Mouse (Mus musculus) forebrain, embryonic 16.5 days (tissue): ENCODE measurements around the gene Arl8a. TPM values are rescaled to one million over a fixed set of nuclear protein-coding genes. Genes with fewer than 3 reads are reported as not detected.

ENCODE experiments used
- ATAC-seq: fragments of 200-750 bp; cut with Nextera tagmentation; 2 replicates; pipeline ENCODE4 v1.8.0; 2017; ENCODE audit warnings: mild to moderate bottlenecking, moderate library complexity
- H3K27ac ChIP-seq: fragments of 300-500 bp; sonication (generic); 2 replicates; pipeline ENCODE4 v1.5.1; 2014; ENCODE audit warnings: low read length, control low read depth
- H3K27me3 ChIP-seq: fragments of 300-500 bp; sonication (generic); replicated peaks from 2 replicates; pipeline ENCODE4 v1.6.1; 2014; ENCODE audit warnings: low read length; ENCODE audit not compliant: control insufficient read depth, insufficient read depth
- H3K36me3 ChIP-seq: fragments of 300-500 bp; sonication (generic); 2 replicates; pipeline ENCODE4 v1.6.1; 2014; ENCODE audit not compliant: control insufficient read depth, insufficient read depth
- H3K4me1 ChIP-seq: fragments of 300-500 bp; sonication (generic); replicated peaks from 2 replicates; pipeline ENCODE4 v1.6.1; 2014; ENCODE audit warnings: low read length; ENCODE audit not compliant: control insufficient read depth, insufficient read depth
- H3K4me2 ChIP-seq: fragments of 300-500 bp; sonication (generic); 2 replicates; pipeline ENCODE4 v1.6.1; 2014; ENCODE audit warnings: mild to moderate bottlenecking, low read length, control low read depth
- H3K4me3 ChIP-seq: fragments of 300-500 bp; sonication (generic); replicated peaks from 2 replicates; pipeline ENCODE4 v1.5.1; 2014; ENCODE audit warnings: mild to moderate bottlenecking, low read length, control low read depth
- H3K9ac ChIP-seq: fragments of 300-500 bp; sonication (generic); replicated peaks from 2 replicates; pipeline ENCODE4 v1.6.1; 2014; ENCODE audit warnings: low read depth, low read length, control low read depth
- H3K9me3 ChIP-seq: fragments of 300-500 bp; sonication (generic); 2 replicates; pipeline ENCODE4 v1.6.1; 2016; ENCODE audit warnings: low read length; ENCODE audit not compliant: control insufficient read depth
- WGBS: fragments of 180-500 bp; shearing (Covaris S2); extraction: QIAGEN DNeasy Blood & Tissue Kit; methylation state at CpG from one replicate; pipeline ENCODE4 v1.1.7; 2014; 5-methylcytosine and 5-hydroxymethylcytosine counted together
- polyA plus RNA-seq: library from polyadenylated mRNA; unstranded; fragments of >200 nt; fragmentation: Nextera tagmentation; extraction: Ambion mirVana; gene quantifications from 2 replicates; pipeline ENCODE4 v1.2.1, GENCODE M21; 2015

The Arl8a gene
- polyA plus RNA-seq, 1 experiment from 2014 or later, result 336 TPM

- no peak overlapping the region for H3K4me3 ChIP-seq
- no peaks in the 10 kb centered on the region for H3K27me3 ChIP-seq
- WGBS, result 69% methylated on average over 8 of the region's 8 CpGs
- H3K27ac ChIP-seq, result no peak overlapping the region
- no peaks in the 10 kb centered on the region for H3K9me3 ChIP-seq
- H3K4me1 ChIP-seq, result no peaks in the 10 kb centered on the region
- no peaks in the 10 kb centered on the region for H3K36me3 ChIP-seq
- no peak overlapping the region for H3K4me2 ChIP-seq
- no peak overlapping the region for H3K9ac ChIP-seq
- ATAC-seq, result no peak
Measured at GRCm38 (mm10) chr1:135131560-135131959, 15.1 kb upstream of the Arl8a start.

- Histone ChIP-seq H3K4me3 (no peak within 1 kb of the TSS), H3K9me3 (no peaks in the 10 kb centered on the region), H3K4me1 (no peaks in the 10 kb centered on the region), H3K36me3 (no peaks in the 10 kb centered on the region), H3K4me2 (no peak within 1 kb of the TSS), H3K27me3 (no peaks in the 10 kb centered on the region), H3K9ac (no peak within 1 kb of the TSS), H3K27ac (no peak within 1 kb of the TSS)
- WGBS, result 35% methylated on average over 10 of the region's 10 CpGs
- ATAC-seq, result no peak
Measured at GRCm38 (mm10) chr1:135132473-135132872, 14.2 kb upstream of the Arl8a start, which contains the start of gene Ptpn7. Gene Ptpn7, plus strand, starts transcription at chr1:135132700.

GRCm38 (mm10) chr1:135132893-135133369 is 13.7 kb upstream of the Arl8a start:
- no peaks in the 10 kb centered on the region for H3K36me3 ChIP-seq
- no peak overlapping the region for H3K9ac ChIP-seq
- 84% methylated on average over 9 of the region's 9 CpGs for WGBS
- no peak overlapping the region for H3K4me2 ChIP-seq
- H3K27ac ChIP-seq, result no peak overlapping the region
- no peak overlapping the region for H3K4me3 ChIP-seq
- H3K4me1 ChIP-seq, result no peaks in the 10 kb centered on the region
- H3K9me3 ChIP-seq, result no peaks in the 10 kb centered on the region
- ATAC-seq, result no peak
- no peaks in the 10 kb centered on the region for H3K27me3 ChIP-seq

- no peak for ATAC-seq
- H3K4me3 ChIP-seq, result no peak overlapping the region
- WGBS, result 82% methylated on average over 10 of the region's 10 CpGs
Measured at GRCm38 (mm10) chr1:135133678-135134435, 12.8 kb upstream of the Arl8a start.

GRCm38 (mm10) chr1:135135111-135135787 is 11.4 kb upstream of the Arl8a start:
- no peaks in the 10 kb centered on the region for H3K4me1 ChIP-seq
- H3K27me3 ChIP-seq, result no peaks in the 10 kb centered on the region
- H3K27ac ChIP-seq, result no peak overlapping the region
- no peak overlapping the region for H3K9ac ChIP-seq
- no peak for ATAC-seq
- H3K36me3 ChIP-seq, result no peaks in the 10 kb centered on the region
- H3K9me3 ChIP-seq, result no peaks in the 10 kb centered on the region
- WGBS, result 89% methylated on average over 8 of the region's 8 CpGs
- H3K4me2 ChIP-seq, result no peak overlapping the region
- H3K4me3 ChIP-seq, result no peak overlapping the region

More at GRCm38 (mm10) chr1:135133678-135134435, 12.8 kb upstream of the Arl8a start:
- no peak overlapping the region for H3K4me2 ChIP-seq
- no peaks in the 10 kb centered on the region for H3K4me1 ChIP-seq
- H3K9ac ChIP-seq, result no peak overlapping the region
- H3K36me3 ChIP-seq, result no peaks in the 10 kb centered on the region
- no peaks in the 10 kb centered on the region for H3K27me3 ChIP-seq
- no peaks in the 10 kb centered on the region for H3K9me3 ChIP-seq
- no peak overlapping the region for H3K27ac ChIP-seq

- peak; percentile 47 for ATAC-seq
- Histone ChIP-seq H3K4me1 (no peaks in the 10 kb centered on the region), H3K27ac (no peak overlapping the region), H3K27me3 (no peaks in the 10 kb centered on the region), H3K4me3 (no peak overlapping the region), H3K9ac (no peak overlapping the region), H3K9me3 (no peaks in the 10 kb centered on the region), H3K36me3 (no peaks in the 10 kb centered on the region), H3K4me2 (no peak overlapping the region)
- 3% methylated on average over 1 of the region's 1 CpGs for WGBS
Measured at GRCm38 (mm10) chr1:135136500-135136899, 10.1 kb upstream of the Arl8a start.

GRCm38 (mm10) chr1:135139906-135140305 is 6.7 kb upstream of the Arl8a start:
- no peak overlapping the region for H3K9ac ChIP-seq

GRCm38 (mm10) chr1:135142452-135142851 is 4.2 kb upstream of the Arl8a start:
- Histone ChIP-seq H3K4me2 (no peak overlapping the region), H3K27ac (no peak overlapping the region)

More at GRCm38 (mm10) chr1:135139906-135140305, 6.7 kb upstream of the Arl8a start:
- no peak overlapping the region for H3K27ac ChIP-seq
- WGBS, result 61% methylated on average over 2 of the region's 2 CpGs
- no peak overlapping the region for H3K4me3 ChIP-seq
- H3K4me1 ChIP-seq, result no peaks in the 10 kb centered on the region
- H3K36me3 ChIP-seq, result no peaks in the 10 kb centered on the region
- no peaks in the 10 kb centered on the region for H3K27me3 ChIP-seq
- no peaks in the 10 kb centered on the region for H3K9me3 ChIP-seq
- no peak for ATAC-seq
- H3K4me2 ChIP-seq, result no peak overlapping the region

GRCm38 (mm10) chr1:135143940-135144339 is 2.7 kb upstream of the Arl8a start:
- Histone ChIP-seq H3K9ac (no peak overlapping the region), H3K9me3 (no peaks in the 10 kb centered on the region), H3K27ac (no peak overlapping the region), H3K4me1 (peaks cover 17% of the 10 kb centered on the region), H3K4me2 (no peak overlapping the region), H3K27me3 (no peaks in the 10 kb centered on the region), H3K4me3 (no peak overlapping the region), H3K36me3 (no peaks in the 10 kb centered on the region)
- no peak for ATAC-seq
- WGBS, result 85% methylated on average over 2 of the region's 2 CpGs

More at GRCm38 (mm10) chr1:135142452-135142851, 4.2 kb upstream of the Arl8a start:
- Histone ChIP-seq H3K9ac (no peak overlapping the region), H3K27me3 (no peaks in the 10 kb centered on the region), H3K4me3 (no peak overlapping the region), H3K36me3 (no peaks in the 10 kb centered on the region), H3K9me3 (no peaks in the 10 kb centered on the region), H3K4me1 (peaks cover 7% of the 10 kb centered on the region)
- WGBS, result 70% methylated on average over 2 of the region's 2 CpGs
- no peak for ATAC-seq
